Mouse (Mus musculus) liver, adult 2 months (tissue): ENCODE results near the gene Frmd4a. TPM values are rescaled to one million over a fixed set of nuclear protein-coding genes. Genes with fewer than 3 reads are reported as not detected.

Experiments used
- DNase-seq: peaks from one replicate; pipeline ENCODE4 v3.0.0-alpha.2; 2011; ENCODE audit warnings: low read depth, low spot score; ENCODE audit errors: extremely low read depth
- H3K27ac ChIP-seq: fragments of 200-500 bp; replicated peaks from 2 replicates; pipeline ENCODE4 v1.5.1; 2012; ENCODE audit warnings: low read depth, mild to moderate bottlenecking, control low read depth, inconsistent platforms, low read length; ENCODE audit not compliant: insufficient read depth
- H3K27me3 ChIP-seq: fragments of 200-500 bp; 2 replicates; pipeline ENCODE4 v1.6.1; 2012; ENCODE audit warnings: mild to moderate bottlenecking, moderate library complexity, low read length, inconsistent platforms; ENCODE audit not compliant: control insufficient read depth, insufficient read depth
- H3K36me3 ChIP-seq: fragments of 200-500 bp; 2 replicates; pipeline ENCODE4 v1.6.1; 2012; ENCODE audit warnings: low read length, inconsistent platforms; ENCODE audit not compliant: control insufficient read depth, insufficient read depth
- H3K4me1 ChIP-seq: fragments of 200-500 bp; 2 replicates; pipeline ENCODE4 v1.6.1; 2011; ENCODE audit warnings: low read length; ENCODE audit not compliant: control insufficient read depth, insufficient read depth
- H3K4me3 ChIP-seq: fragments of 200-500 bp; 2 replicates; pipeline ENCODE4 v1.5.1; 2011; ENCODE audit warnings: low read depth, mild to moderate bottlenecking, control low read depth, low read length, moderate library complexity; ENCODE audit not compliant: insufficient read depth
- H3K79me2 ChIP-seq: fragments of 200-500 bp; 2 replicates; pipeline ENCODE4 v1.6.1; 2012; ENCODE audit warnings: inconsistent platforms, mild to moderate bottlenecking, low read length, moderate library complexity; ENCODE audit not compliant: control insufficient read depth, insufficient read depth
- H3K9ac ChIP-seq: fragments of 200-500 bp; 2 replicates; pipeline ENCODE4 v1.6.1; 2012; ENCODE audit warnings: low read depth, mild to moderate bottlenecking, control low read depth, inconsistent platforms, low read length
- CTCF ChIP-seq: fragments of 200-500 bp; IDR thresholded peaks from 2 replicates; pipeline ENCODE4 v1.5.1; 2011; ENCODE audit warnings: low read depth, low read length, control low read depth
- POLR2A ChIP-seq: fragments of 200-500 bp; IDR thresholded peaks from 2 replicates; pipeline ENCODE4 v1.6.1; 2011; ENCODE audit warnings: low read length, control low read depth; ENCODE audit not compliant: insufficient read depth; ENCODE audit errors: extremely low read depth
- WGBS: fragments of 180-500 bp; shearing (Covaris S2); methylation state at CpG from one replicate; pipeline ENCODE4 v1.1.7; 2018; 5-methylcytosine and 5-hydroxymethylcytosine counted together
- polyA plus RNA-seq: library from polyadenylated mRNA; depleted of rRNA; stranded (reverse); fragments of >200 nt; gene quantifications from 2 replicates; pipeline ENCODE4 v1.2.3, GENCODE M21; 2012
- total RNA-seq: library from RNA; depleted of rRNA; stranded (reverse); fragments of >200 nt; gene quantifications from 2 replicates; pipeline ENCODE4 v1.2.3, GENCODE M21; 2014

Frmd4a gene
- total and polyA plus RNA-seq, 2 experiments = 2.1 to 3.1 TPM

DNA sequence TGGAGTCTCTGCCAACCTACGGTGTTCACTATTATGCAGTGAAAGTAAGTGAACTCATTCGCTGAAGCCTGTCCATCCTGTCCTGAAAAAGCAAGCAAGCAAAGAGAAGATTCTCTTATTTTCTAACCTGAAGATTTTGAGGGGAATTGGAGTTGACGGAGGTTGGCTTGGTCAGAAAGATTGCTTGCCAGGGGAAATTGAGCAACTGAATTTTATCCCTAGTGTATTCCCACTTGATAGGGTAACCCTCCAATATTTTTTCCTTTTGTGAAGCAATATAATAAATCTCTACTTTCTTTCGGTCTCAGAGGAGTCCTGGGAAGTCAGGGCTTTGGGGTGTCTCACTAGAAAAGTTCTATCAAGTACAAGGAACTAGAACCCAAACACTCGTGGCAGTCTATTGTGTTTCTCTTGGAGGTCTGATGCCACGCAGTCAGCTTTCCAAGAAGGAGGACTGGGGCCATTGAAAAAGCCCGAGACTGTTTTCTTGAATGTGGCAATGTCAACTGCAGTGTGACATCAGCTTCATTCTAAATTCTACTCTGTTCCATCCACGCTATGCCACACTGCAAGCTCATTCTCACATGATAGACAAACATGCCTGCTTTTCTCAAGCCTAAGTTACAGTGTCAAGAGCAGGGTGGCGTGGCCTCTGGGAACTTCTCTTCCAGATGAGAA is 517.8 kb downstream of the Frmd4a start:
- Histone ChIP-seq H3K4me3 (no peak overlapping the region), H3K4me1 (no peaks in the 10 kb centered on the region), H3K27me3 (no peaks in the 10 kb centered on the region), H3K79me2 (no peaks in the 10 kb centered on the region), H3K27ac (no peak overlapping the region), H3K9ac (no peak overlapping the region), H3K36me3 (no peaks in the 10 kb centered on the region)
- 90% methylated on average over 9 of the region's 9 CpGs for WGBS
- DNase-seq = no peak
- TF ChIP-seq CTCF (no peak), POLR2A (no peak)

GRCm38 (mm10) chr2:4541330-4541729 is 523.8 kb downstream of the Frmd4a start:
- H3K4me1 ChIP-seq = no peaks in the 10 kb centered on the region
- DNase-seq = no peak
- no peaks in the 10 kb centered on the region for H3K36me3 ChIP-seq
- no peaks in the 10 kb centered on the region for H3K79me2 ChIP-seq
- TF ChIP-seq CTCF = no peak
- no peak for TF ChIP-seq POLR2A
- H3K27ac ChIP-seq = no peak overlapping the region
- H3K9ac ChIP-seq = no peak overlapping the region
- no peaks in the 10 kb centered on the region for H3K27me3 ChIP-seq
- WGBS = 63% methylated on average over 4 of the region's 4 CpGs
- H3K4me3 ChIP-seq = no peak overlapping the region

DNA sequence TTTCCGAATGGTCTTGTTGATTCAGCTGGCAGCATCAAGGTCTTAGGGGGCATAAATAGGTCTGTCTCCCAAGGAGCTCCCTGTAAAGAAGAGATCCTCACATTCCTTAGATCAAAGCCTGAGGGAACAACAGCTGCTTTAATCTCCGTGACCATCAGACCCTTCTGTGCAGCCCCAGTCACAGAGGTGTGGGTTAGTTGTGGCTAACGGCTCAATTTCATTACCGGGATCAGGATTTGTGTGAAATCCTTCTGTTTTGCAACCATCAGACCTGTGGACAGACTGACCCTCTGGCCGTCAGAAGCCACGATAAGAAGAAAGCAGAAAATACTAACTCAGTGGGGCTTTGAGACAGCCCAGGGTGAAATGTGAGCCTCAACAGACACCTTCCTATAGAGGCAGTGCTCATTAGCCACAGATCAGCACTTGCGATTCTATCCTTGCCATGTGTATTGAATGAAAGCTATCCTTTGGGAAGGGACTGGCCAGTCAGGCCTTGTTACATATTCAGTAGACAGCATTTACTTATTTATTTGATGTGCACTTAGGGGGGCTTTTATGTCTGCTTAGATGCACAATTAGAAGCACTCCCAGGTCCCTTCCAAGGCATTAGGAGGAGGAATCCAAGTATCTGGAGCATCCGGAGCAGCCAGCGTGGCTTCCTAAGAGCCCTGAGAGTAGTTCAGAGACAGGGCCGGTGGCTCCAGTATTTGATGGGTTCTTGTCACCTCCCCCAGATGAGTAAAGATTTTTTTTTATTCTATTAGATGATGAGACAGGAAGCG is 524.5 kb downstream of the Frmd4a start:
- no peak for DNase-seq
- H3K79me2 ChIP-seq = no peaks in the 10 kb centered on the region
- 73% methylated on average over 11 of the region's 11 CpGs for WGBS

GRCm38 (mm10) chr2:4542629-4543416 is 525.3 kb downstream of the Frmd4a start:
- Histone ChIP-seq H3K4me3 (no peak overlapping the region), H3K9ac (no peak overlapping the region), H3K36me3 (no peaks in the 10 kb centered on the region), H3K79me2 (no peaks in the 10 kb centered on the region), H3K27me3 (no peaks in the 10 kb centered on the region), H3K27ac (no peak overlapping the region), H3K4me1 (no peaks in the 10 kb centered on the region)
- WGBS = 77% methylated on average over 11 of the region's 11 CpGs
- DNase-seq = no peak
- TF ChIP-seq POLR2A (no peak), CTCF (no peak)

More for the DNA sequence above, 524.5 kb downstream of the Frmd4a start:
- H3K36me3 ChIP-seq = no peaks in the 10 kb centered on the region
- no peak overlapping the region for H3K4me3 ChIP-seq
- H3K4me1 ChIP-seq = no peaks in the 10 kb centered on the region
- TF ChIP-seq CTCF = no peak
- TF ChIP-seq POLR2A = no peak
- H3K27me3 ChIP-seq = no peaks in the 10 kb centered on the region
- no peak overlapping the region for H3K27ac ChIP-seq
- H3K9ac ChIP-seq = no peak overlapping the region

DNA sequence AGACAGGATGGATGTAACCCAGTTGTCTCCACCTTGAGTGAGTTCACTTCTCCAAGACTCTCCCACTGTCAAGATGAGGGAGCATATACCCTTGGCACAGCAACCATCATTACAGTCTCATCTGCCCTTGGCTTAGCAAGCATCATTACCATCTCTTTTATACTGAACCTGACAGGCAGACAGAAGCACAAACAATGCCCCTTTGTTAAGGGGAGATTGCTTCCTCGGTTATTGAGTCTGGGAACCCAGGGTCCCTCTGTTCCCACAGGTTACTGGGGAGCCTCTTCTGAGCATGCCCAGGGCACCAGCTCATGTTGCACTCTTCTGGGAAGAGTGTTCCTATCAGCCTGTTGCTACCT is 525.9 kb downstream of the Frmd4a start:
- Histone ChIP-seq H3K27me3 (no peaks in the 10 kb centered on the region), H3K36me3 (no peaks in the 10 kb centered on the region), H3K27ac (no peak overlapping the region), H3K9ac (no peak overlapping the region), H3K4me3 (no peak overlapping the region), H3K79me2 (no peaks in the 10 kb centered on the region), H3K4me1 (no peaks in the 10 kb centered on the region)
- DNase-seq = no peak
- 82% methylated on average over 1 of the region's 1 CpGs for WGBS
- TF ChIP-seq CTCF (no peak), POLR2A (no peak)
